Mouse (Mus musculus): ENCODE data around the gene Prnp. TPM values are rescaled to one million over a fixed set of nuclear protein-coding genes. Genes with fewer than 3 reads are reported as not detected.

Gene Prnp
- polyA plus RNA-seq, 1 experiment from 2014 or later = 111 TPM

GRCm38 (mm10) chr2:131881766-131882165 lies 28.0 kb upstream of the Prnp start:
- no peak overlapping the region for H3K4me2 ChIP-seq (ENCODE audit: low read length)
- no peaks in the 10 kb centered on the region for H3K27me3 ChIP-seq (replicated peaks; ENCODE audit: control insufficient read depth, insufficient read depth, low read length)
- WGBS = 47% methylated on average over 4 of the region's 4 CpGs
- H3K4me1 ChIP-seq (ENCODE audit: control insufficient read depth, insufficient read depth, low read length) = 0 out of 2 replicates have a peak, but pooled peaks cover 3% of the 10 kb centered on the region
- no peaks in the 10 kb centered on the region for H3K9me3 ChIP-seq (replicated peaks; ENCODE audit: control insufficient read depth, low read length)
- ATAC-seq (no peak), DNase-seq (ENCODE audit: low spot score) (no peak)
- no peaks in the 10 kb centered on the region for H3K36me3 ChIP-seq (ENCODE audit: control insufficient read depth, insufficient read depth, low read length)
- H3K4me3 ChIP-seq (ENCODE audit: low read depth, low read length) = no peak overlapping the region
- H3K9ac ChIP-seq (ENCODE audit: low read length) = no peak overlapping the region
- no peak overlapping the region for H3K27ac ChIP-seq (ENCODE audit: low read depth, low read length)

GRCm38 (mm10) chr2:131883136-131883535 lies 26.6 kb upstream of the Prnp start:
- no peak overlapping the region for H3K4me3 ChIP-seq (ENCODE audit: low read depth, low read length)
- ATAC-seq = peak; percentile 46; the same call in 1 of the 2 replicates
- H3K27ac ChIP-seq (ENCODE audit: low read depth, low read length) = no peak overlapping the region
- 70% methylated on average over 2 of the region's 2 CpGs for WGBS
- H3K4me1 ChIP-seq (ENCODE audit: control insufficient read depth, insufficient read depth, low read length) = 0 out of 2 replicates have a peak, but pooled peaks cover 3% of the 10 kb centered on the region
- H3K9me3 ChIP-seq (replicated peaks; ENCODE audit: control insufficient read depth, low read length) = no peaks in the 10 kb centered on the region
- H3K36me3 ChIP-seq (ENCODE audit: control insufficient read depth, insufficient read depth, low read length) = no peaks in the 10 kb centered on the region
- no peak overlapping the region for H3K9ac ChIP-seq (ENCODE audit: low read length)
- peak; percentile 55 for DNase-seq (ENCODE audit: low spot score)
- H3K4me2 ChIP-seq (ENCODE audit: low read length) = no peak overlapping the region
- no peaks in the 10 kb centered on the region for H3K27me3 ChIP-seq (replicated peaks; ENCODE audit: control insufficient read depth, insufficient read depth, low read length)

GRCm38 (mm10) chr2:131886503-131887160 lies 23.1 kb upstream of the Prnp start:
- no peaks in the 10 kb centered on the region for H3K9me3 ChIP-seq (replicated peaks; ENCODE audit: control insufficient read depth, low read length)
- no peak overlapping the region for H3K9ac ChIP-seq (ENCODE audit: low read length)
- ATAC-seq (no peak), DNase-seq (ENCODE audit: low spot score) (no peak)
- no peak overlapping the region for H3K27ac ChIP-seq (ENCODE audit: low read depth, low read length)
- no peaks in the 10 kb centered on the region for H3K27me3 ChIP-seq (replicated peaks; ENCODE audit: control insufficient read depth, insufficient read depth, low read length)
- H3K36me3 ChIP-seq (ENCODE audit: control insufficient read depth, insufficient read depth, low read length) = no peaks in the 10 kb centered on the region
- peaks cover 11% of the 10 kb centered on the region for H3K4me1 ChIP-seq (ENCODE audit: control insufficient read depth, insufficient read depth, low read length)
- WGBS = 91% methylated on average over 6 of the region's 6 CpGs
- no peak overlapping the region for H3K4me2 ChIP-seq (ENCODE audit: low read length)
- no peak overlapping the region for H3K4me3 ChIP-seq (ENCODE audit: low read depth, low read length)

- no peak overlapping the region for H3K4me2 ChIP-seq (ENCODE audit: low read length)
- no peak overlapping the region for H3K9ac ChIP-seq (ENCODE audit: low read length)
- no peak overlapping the region for H3K4me3 ChIP-seq (ENCODE audit: low read depth, low read length)
- H3K27me3 ChIP-seq (replicated peaks; ENCODE audit: control insufficient read depth, insufficient read depth, low read length) = no peaks in the 10 kb centered on the region
- H3K36me3 ChIP-seq (ENCODE audit: control insufficient read depth, insufficient read depth, low read length) = no peaks in the 10 kb centered on the region
- DNase-seq (ENCODE audit: low spot score) (no peak), ATAC-seq (no peak)
- no peaks in the 10 kb centered on the region for H3K9me3 ChIP-seq (replicated peaks; ENCODE audit: control insufficient read depth, low read length)
- H3K27ac ChIP-seq (ENCODE audit: low read depth, low read length) = no peak overlapping the region
- 82% methylated on average over 7 of the region's 7 CpGs for WGBS
- peaks cover 12% of the 10 kb centered on the region for H3K4me1 ChIP-seq (ENCODE audit: control insufficient read depth, insufficient read depth, low read length)
Observed at GRCm38 (mm10) chr2:131888233-131888632, 21.5 kb upstream of the Prnp start.

GRCm38 (mm10) chr2:131892534-131892933 lies 17.2 kb upstream of the Prnp start:
- H3K27me3 ChIP-seq (replicated peaks; ENCODE audit: control insufficient read depth, insufficient read depth, low read length) = no peaks in the 10 kb centered on the region
- no peak overlapping the region for H3K4me2 ChIP-seq (ENCODE audit: low read length)
- 27% methylated on average over 5 of the region's 5 CpGs for WGBS
- H3K4me1 ChIP-seq (ENCODE audit: control insufficient read depth, insufficient read depth, low read length) = peaks cover 12% of the 10 kb centered on the region
- H3K9ac ChIP-seq (ENCODE audit: low read length) = no peak overlapping the region
- no peak for ATAC-seq
- H3K36me3 ChIP-seq (ENCODE audit: control insufficient read depth, insufficient read depth, low read length) = no peaks in the 10 kb centered on the region
- H3K4me3 ChIP-seq (ENCODE audit: low read depth, low read length) = no peak overlapping the region
- no peaks in the 10 kb centered on the region for H3K9me3 ChIP-seq (replicated peaks; ENCODE audit: control insufficient read depth, low read length)
- no peak for DNase-seq (ENCODE audit: low spot score)
- no peak overlapping the region for H3K27ac ChIP-seq (ENCODE audit: low read depth, low read length)

GRCm38 (mm10) chr2:131895106-131895505 lies 14.6 kb upstream of the Prnp start:
- H3K4me2 ChIP-seq (ENCODE audit: low read length) = no peak overlapping the region
- peaks cover 5% of the 10 kb centered on the region for H3K4me1 ChIP-seq (ENCODE audit: control insufficient read depth, insufficient read depth, low read length)
- no peak overlapping the region for H3K9ac ChIP-seq (ENCODE audit: low read length)
- H3K36me3 ChIP-seq (ENCODE audit: control insufficient read depth, insufficient read depth, low read length) = no peaks in the 10 kb centered on the region
- ATAC-seq (no peak), DNase-seq (ENCODE audit: low spot score) (no peak)
- 0 out of 2 replicates have a peak, but pooled peaks cover 3% of the 10 kb centered on the region for H3K27me3 ChIP-seq (replicated peaks; ENCODE audit: control insufficient read depth, insufficient read depth, low read length)
- H3K27ac ChIP-seq (ENCODE audit: low read depth, low read length) = no peak overlapping the region
- H3K4me3 ChIP-seq (ENCODE audit: low read depth, low read length) = no peak overlapping the region
- no peaks in the 10 kb centered on the region for H3K9me3 ChIP-seq (replicated peaks; ENCODE audit: control insufficient read depth, low read length)
- 83% methylated on average over 2 of the region's 2 CpGs for WGBS

GRCm38 (mm10) chr2:131896011-131896410 lies 13.7 kb upstream of the Prnp start:
- 0 out of 2 replicates have a peak, but pooled peaks cover 3% of the 10 kb centered on the region for H3K27me3 ChIP-seq (replicated peaks; ENCODE audit: control insufficient read depth, insufficient read depth, low read length)
- no peak for DNase-seq (ENCODE audit: low spot score)
- no peak overlapping the region for H3K4me2 ChIP-seq (ENCODE audit: low read length)
- H3K36me3 ChIP-seq (ENCODE audit: control insufficient read depth, insufficient read depth, low read length) = no peaks in the 10 kb centered on the region
- H3K9ac ChIP-seq (ENCODE audit: low read length) = no peak overlapping the region
- no peak overlapping the region for H3K4me3 ChIP-seq (ENCODE audit: low read depth, low read length)
- no peak overlapping the region for H3K27ac ChIP-seq (ENCODE audit: low read depth, low read length)
- H3K9me3 ChIP-seq (replicated peaks; ENCODE audit: control insufficient read depth, low read length) = no peaks in the 10 kb centered on the region
- WGBS = 91% methylated on average over 4 of the region's 4 CpGs
- H3K4me1 ChIP-seq (ENCODE audit: control insufficient read depth, insufficient read depth, low read length) = peaks cover 4% of the 10 kb centered on the region; the same call in 1 of the 2 replicates
- no peak for ATAC-seq

GRCm38 (mm10) chr2:131897336-131898109 lies 12.2 kb upstream of the Prnp start:
- peak overlapping the region; percentile 65 for H3K27ac ChIP-seq (ENCODE audit: low read depth, low read length)
- ATAC-seq = peak; percentile 37; the same call in 1 of the 2 replicates

GRCm38 (mm10) chr2:131902423-131902822 lies 7.3 kb upstream of the Prnp start:
- Histone ChIP-seq H3K9ac (ENCODE audit: low read length) (no peak overlapping the region), H3K36me3 (ENCODE audit: control insufficient read depth, insufficient read depth, low read length) (no peaks in the 10 kb centered on the region), H3K4me1 (ENCODE audit: control insufficient read depth, insufficient read depth, low read length) (no peaks in the 10 kb centered on the region), H3K9me3 (replicated peaks; ENCODE audit: control insufficient read depth, low read length) (no peaks in the 10 kb centered on the region), H3K27ac (ENCODE audit: low read depth, low read length) (no peak overlapping the region), H3K27me3 (replicated peaks; ENCODE audit: control insufficient read depth, insufficient read depth, low read length) (0 out of 2 replicates have a peak, but pooled peaks cover 3% of the 10 kb centered on the region), H3K4me2 (ENCODE audit: low read length) (no peak overlapping the region), H3K4me3 (ENCODE audit: low read depth, low read length) (no peak overlapping the region)
- 67% methylated on average over 2 of the region's 3 CpGs for WGBS
- ATAC-seq (no peak), DNase-seq (ENCODE audit: low spot score) (no peak)

More at GRCm38 (mm10) chr2:131897336-131898109, 12.2 kb upstream of the Prnp start:
- WGBS = 80% methylated on average over 12 of the region's 12 CpGs
- Histone ChIP-seq H3K9me3 (replicated peaks; ENCODE audit: control insufficient read depth, low read length) (no peaks in the 10 kb centered on the region), H3K4me1 (ENCODE audit: control insufficient read depth, insufficient read depth, low read length) (peaks cover 2% of the 10 kb centered on the region; the same call in 1 of the 2 replicates), H3K27me3 (replicated peaks; ENCODE audit: control insufficient read depth, insufficient read depth, low read length) (0 out of 2 replicates have a peak, but pooled peaks cover 3% of the 10 kb centered on the region), H3K36me3 (ENCODE audit: control insufficient read depth, insufficient read depth, low read length) (no peaks in the 10 kb centered on the region), H3K4me2 (ENCODE audit: low read length) (no peak overlapping the region), H3K9ac (ENCODE audit: low read length) (no peak overlapping the region), H3K4me3 (ENCODE audit: low read depth, low read length) (no peak overlapping the region)
- peak; percentile 73 for DNase-seq (ENCODE audit: low spot score)

All from forebrain, embryonic 14.5 days (tissue).